Mouse (Mus musculus): ENCODE measurements at regions not wholly inside any gene's neighbourhood (a gene's known extent, or its start where the extent isn't known, plus 50 kb on each side); places are given as distances from the start of the nearest gene placed in this dataset.
A peak's percentile ranks its signal among the peaks of the same experiment; 100 is the strongest.

GRCm38 (mm10) chr12:25335069-25335468 is 238.1 kb upstream of the Id2 start:
- DNase-seq (ENCODE audit: low spot score), result no peak

- DNase-seq (ENCODE audit: low spot score), result no peak
Measured at GRCm38 (mm10) chr12:25332384-25333035, 235.6 kb upstream of the Id2 start.

GRCm38 (mm10) chr12:25330004-25330708 is 233.2 kb upstream of the Id2 start:
- DNase-seq (ENCODE audit: low spot score), result no peak

GRCm38 (mm10) chr12:25325901-25326300 is 229.0 kb upstream of the Id2 start:
- no peak for DNase-seq (ENCODE audit: low spot score)

DNA sequence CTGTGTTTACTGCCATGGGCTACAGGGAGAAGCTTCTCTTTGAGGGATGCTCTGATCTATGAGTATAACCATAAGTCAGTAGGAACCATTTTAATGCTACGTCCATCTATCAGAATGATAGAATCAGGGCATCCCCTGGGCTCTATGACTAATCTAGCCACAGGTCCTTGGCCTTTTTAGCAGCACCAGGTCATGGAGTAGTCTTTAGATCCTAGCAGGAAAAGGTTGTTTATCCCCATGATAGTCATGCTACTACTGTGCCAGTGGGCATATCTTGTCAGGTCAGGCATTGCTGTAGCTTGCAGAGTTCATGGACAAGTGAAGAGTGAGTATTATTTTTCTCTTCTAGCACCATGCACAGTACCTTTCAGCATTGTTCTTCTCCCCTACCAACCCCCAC is 226.2 kb upstream of the Id2 start:
- no peak for DNase-seq (ENCODE audit: low spot score)

GRCm38 (mm10) chr12:25320262-25320767 is 223.4 kb upstream of the Id2 start:
- DNase-seq (ENCODE audit: low spot score), result no peak

DNA sequence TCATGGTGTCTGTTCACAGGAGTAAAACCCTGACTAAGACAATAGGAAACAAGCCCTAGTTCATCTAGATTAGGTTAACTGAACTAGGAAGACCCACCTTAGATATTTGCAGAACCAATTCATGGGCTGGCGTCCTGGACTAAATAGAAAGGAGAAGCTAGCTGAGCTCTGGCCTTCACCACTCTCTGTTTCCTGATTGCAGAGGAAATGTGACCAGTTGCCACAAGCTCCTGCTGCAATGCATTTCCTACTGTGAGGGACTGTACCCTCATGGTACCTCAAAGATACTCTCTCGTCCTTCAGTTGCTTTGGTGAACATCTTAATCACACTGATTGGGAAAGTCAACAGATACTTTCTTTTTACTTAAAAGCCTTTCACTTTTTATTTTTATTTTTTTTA is 222.9 kb upstream of the Id2 start:
- DNase-seq (ENCODE audit: low spot score), result no peak

DNA sequence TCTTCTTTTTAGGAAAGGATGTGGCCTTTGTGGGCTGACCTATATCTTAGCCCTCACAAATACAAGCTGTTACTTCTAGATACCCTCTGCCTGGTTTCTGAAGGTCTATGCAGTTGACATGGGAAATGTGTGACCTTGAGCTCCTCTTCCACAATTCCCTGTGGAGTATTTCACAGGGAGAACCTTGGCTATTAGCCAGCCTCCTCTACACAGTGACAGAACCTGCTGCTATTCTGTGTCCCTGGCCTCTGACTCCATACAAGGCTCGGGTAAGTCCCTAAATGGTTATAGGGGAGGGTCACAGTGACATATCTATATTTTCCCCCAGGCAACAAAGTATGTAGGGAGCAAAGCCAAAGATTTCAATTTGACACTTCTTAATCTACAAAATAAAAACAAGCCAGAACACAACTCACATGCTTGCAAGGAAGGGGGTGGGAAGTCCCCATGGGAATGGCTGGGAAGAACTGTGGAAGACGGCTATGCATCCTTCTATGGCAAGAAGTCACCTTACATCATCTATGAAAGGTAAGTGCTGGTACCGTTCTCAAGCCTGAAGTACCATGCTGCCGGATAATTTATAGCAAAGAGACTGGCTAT is 221.2 kb upstream of the Id2 start:
- no peak for DNase-seq (ENCODE audit: low spot score)

DNA sequence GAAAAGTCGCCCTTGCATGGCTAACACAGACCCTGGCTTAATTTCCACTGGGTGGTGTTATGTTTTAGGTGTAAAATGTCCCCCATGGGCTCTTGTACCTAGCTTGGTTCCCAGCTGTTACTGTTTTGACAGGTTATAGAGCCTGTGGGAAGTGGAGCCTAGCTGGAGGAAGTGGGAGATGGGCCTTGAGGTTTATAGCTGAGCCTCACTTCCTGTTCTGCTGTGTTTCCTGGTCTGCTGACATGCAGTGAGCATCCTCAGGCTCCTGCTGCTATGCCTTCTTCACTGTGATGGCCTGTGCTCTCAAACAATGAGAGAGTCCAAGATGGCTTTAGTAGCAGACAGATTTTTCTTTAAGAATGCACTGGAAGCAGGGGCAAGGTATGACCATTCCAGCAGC is 219.0 kb upstream of the Id2 start:
- DNase-seq (ENCODE audit: low spot score), result no peak

- no peak for DNase-seq (ENCODE audit: low spot score)
Measured at GRCm38 (mm10) chr12:25313212-25313611, 216.3 kb upstream of the Id2 start.

DNA sequence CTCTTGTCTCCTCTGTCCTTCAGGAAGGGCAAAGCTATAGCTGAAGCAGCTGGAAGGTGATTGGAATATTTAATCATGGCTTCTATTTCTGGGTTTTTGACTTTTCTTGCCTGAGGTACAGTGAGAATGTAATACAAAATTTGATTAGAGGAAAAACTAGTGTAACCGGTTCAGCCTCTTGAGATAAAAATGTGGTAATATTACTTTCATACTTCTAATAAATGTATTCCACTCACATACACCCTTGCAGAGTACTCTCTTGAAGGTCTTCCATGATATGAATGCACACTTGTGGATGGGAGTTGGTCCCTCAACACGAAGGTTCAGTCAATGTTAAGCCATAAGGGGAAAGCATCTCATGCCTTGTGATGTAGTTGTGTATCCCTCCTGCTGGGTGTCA is 215.4 kb upstream of the Id2 start:
- DNase-seq (ENCODE audit: low spot score), result no peak

DNA sequence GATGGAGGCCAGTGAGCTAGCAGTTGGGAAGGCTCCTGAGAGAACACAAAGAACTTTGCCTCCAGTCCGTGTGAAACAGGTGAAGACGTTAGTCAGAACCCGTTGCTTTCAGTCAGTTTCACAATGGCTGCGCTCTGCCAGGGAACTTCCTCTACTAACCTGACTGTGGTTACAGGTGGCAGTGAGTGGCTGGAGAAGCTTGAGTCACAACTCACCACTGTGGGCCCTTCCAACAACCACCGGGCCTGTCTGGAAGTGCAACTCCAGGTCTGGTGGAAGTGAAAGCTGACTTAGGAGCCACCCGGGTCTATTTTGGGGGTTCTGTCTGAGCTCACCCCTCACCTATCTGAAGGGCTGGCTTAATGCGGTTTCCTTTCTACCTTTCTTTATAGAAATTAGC is 214.8 kb upstream of the Id2 start:
- no peak for DNase-seq (ENCODE audit: low spot score)

DNA sequence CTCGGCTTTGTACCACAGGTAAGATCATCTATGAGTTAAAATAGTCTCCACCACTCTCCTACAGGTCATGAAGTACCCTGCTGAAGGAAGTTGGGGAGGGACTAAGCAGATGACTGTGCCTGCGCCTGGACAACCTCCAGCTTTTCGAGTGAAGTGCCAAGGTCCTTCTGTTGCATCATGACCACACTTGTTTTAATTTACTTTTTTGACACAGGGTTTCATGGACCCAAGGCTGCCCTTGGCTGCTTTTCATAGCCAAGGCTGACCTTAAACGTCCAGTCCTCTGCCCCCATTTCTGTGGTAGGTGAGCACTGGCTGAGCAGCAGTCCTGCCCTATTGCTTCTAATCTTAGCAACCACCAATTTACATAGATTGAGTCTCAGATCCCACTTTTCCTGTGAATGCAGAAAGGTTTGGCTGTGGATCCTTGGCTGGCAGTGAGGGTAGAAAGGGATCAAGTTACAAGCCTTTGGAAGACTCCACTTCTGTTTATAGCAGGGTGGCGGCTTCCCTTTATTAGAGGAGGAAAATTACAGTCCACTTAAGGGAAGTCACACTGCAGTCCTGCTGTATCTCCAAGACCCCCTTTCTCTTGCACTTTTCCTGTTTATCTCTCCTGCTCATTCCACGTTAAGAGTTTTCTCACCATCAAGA is 213.5 kb upstream of the Id2 start:
- peak; percentile 53 for DNase-seq (ENCODE audit: low spot score)

- no peak for DNase-seq (ENCODE audit: low spot score)
Measured at GRCm38 (mm10) chr12:25309234-25309633, 212.3 kb upstream of the Id2 start.

GRCm38 (mm10) chr12:25305764-25306653 is 209.1 kb upstream of the Id2 start:
- DNase-seq (ENCODE audit: low spot score), result no peak

DNA sequence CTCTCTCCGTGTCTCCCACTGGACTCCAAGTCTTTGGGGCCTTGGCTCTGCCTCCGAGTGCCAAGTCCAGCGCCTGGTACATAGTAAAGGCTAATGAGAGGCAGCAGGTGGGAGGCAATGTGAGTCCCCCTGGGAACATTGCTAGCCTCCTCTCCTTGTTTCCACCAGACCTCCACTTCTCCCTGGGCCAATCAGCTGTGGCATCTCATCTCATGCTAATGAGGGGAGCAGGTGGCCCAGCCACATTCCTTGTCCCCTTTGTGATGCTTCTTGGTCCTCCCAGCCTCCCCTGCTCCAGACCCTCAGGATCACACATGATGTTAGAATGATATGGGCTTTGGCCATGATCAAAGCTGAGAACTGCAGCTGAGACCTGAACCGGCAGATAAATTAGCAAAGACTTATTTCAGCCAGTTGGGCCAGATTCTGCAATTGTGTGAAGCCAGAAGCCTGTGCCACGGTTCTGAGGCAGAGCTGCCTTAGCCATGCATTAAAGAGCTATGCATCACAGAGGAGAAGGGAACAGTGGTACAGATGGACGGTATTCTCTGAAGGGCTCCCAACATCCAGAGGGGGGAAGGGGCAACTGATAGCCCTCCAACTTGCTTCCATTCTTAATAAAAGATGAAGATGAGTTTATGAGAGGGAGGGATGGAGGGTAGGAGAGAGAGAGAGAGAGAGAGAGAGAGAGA is 208.0 kb upstream of the Id2 start:
- DNase-seq (ENCODE audit: low spot score), result no peak

GRCm38 (mm10) chr12:25303500-25304050 is 206.6 kb upstream of the Id2 start:
- DNase-seq (ENCODE audit: low spot score), result no peak

DNA sequence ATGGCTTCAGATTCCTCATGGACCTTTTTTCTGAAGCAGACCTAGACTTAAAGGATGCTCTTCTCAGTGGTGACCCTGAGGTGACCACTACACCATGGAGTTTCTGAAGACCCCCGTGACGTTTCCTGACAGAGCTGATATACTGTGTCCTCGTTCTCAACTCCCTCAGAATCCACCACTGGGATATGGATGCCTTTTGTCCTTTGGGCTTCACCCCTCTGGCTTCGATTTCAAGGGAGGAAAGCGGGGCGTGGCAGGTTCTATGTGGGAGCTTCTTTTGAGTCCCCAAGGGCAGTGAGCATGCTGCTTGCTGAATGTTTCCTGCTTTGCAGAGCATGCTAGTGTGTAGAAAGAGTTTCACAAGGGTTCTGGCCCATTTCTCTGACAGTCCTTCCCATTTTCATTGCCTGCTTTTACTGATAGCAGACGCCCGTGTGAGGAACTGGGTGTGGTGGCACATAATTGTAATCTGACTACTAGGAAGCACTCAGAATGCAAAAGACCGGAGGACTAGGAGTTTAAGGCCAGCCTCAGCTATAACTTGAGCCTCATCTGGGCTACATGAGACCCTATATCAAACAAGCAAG is 204.0 kb upstream of the Id2 start:
- no peak for DNase-seq (ENCODE audit: low spot score)

GRCm38 (mm10) chr12:25299603-25300471 is 202.9 kb upstream of the Id2 start:
- no peak for DNase-seq (ENCODE audit: low spot score)

All from adipocyte (in vitro differentiated cells).